Mouse (Mus musculus) embryonic stem cell, embryonic (primary cell): ENCODE measurements around the gene Rasal2.

Experiments
- CTCF ChIA-PET, 4 experiments: fragments of 300-600 bp in 2 of 4; fragments of 350-600 bp in 2 of 4; sonication (Branson Sonifier 250); formaldehyde crosslinking; loops; one replicate each; lab custom pipeline; 2022; ENCODE audit warnings: inconsistent platforms in 2 of 4; lab: Charles Lee
- POLR2A ChIA-PET, 4 experiments: fragments of 300-600 bp in 2 of 4; fragments of 350-600 bp in 2 of 4; sonication (Branson Sonifier 250); formaldehyde crosslinking; loops; one replicate each; lab custom pipeline; 2022; ENCODE audit warnings: antibody characterized with exemption in 4 of 4, inconsistent platforms in 1 of 4; lab: Charles Lee

Gene Rasal2

GRCm38 (mm10) chr1:157445398-157445910 is 33.1 kb upstream of the Rasal2 start:
- POLR2A ChIA-PET = interaction anchor here in 3 of 4 experiments (0.6 to 3.1 kb wide), 8 partner anchors 13 to 771 kb away, joined by 3 to 14 read pairs (median 6); partner anchors contain the start of gene Cryzl2 (in 3 of the 3)
- CTCF ChIA-PET = interaction anchor here in 2 of 4 experiments (0.6 to 2.6 kb wide), 2 partner anchors 13 to 93 kb away, joined by 3 to 15 read pairs; partner anchors contain the start of gene Cryzl2 (in 1 of the 2)

GRCm38 (mm10) chr1:157444632-157445300 is 32.4 kb upstream of the Rasal2 start:
- ChIA-PET POLR2A (interaction anchor here in 3 of 4 experiments (0.6 to 3.1 kb wide), 17 partner anchors 8 to 770 kb away, joined by 3 to 24 read pairs (median 6); partner anchors contain the start of genes Cryzl2 (in 3 of the 3) and Rasal2 (in 2 of the 3)), CTCF (interaction anchor here (0.6 to 2.6 kb wide), 6 partner anchors 13 to 362 kb away, joined by 3 to 15 read pairs (median 4); partner anchors contain the start of gene Cryzl2 (in 2 of the 4))

- ChIA-PET POLR2A (interaction anchor here in 3 of 4 experiments (0.5 to 3.1 kb wide), 26 partner anchors 8 to 939 kb away, joined by 3 to 24 read pairs (median 4); partner anchors contain the start of genes Cryzl2 (in 3 of the 3) and Rasal2 (in 3 of the 3)), CTCF (interaction anchor here (0.6 to 2.6 kb wide), 8 partner anchors 14 to 878 kb away, joined by 3 to 15 read pairs (median 4); partner anchors contain the start of gene Cryzl2 (in 2 of the 4))
These were observed 31.5 kb upstream of the Rasal2 start for GRCm38 (mm10) chr1:157443723-157444561.

GRCm38 (mm10) chr1:157443026-157443722 is 30.8 kb upstream of the Rasal2 start:
- ChIA-PET CTCF (interaction anchor here (0.6 to 2.6 kb wide), 6 partner anchors 15 to 699 kb away, joined by 3 to 15 read pairs (median 3); partner anchors contain the start of gene Cryzl2 (in 2 of the 4)), POLR2A (interaction anchor here (0.6 to 3.1 kb wide), 16 partner anchors 10 to 548 kb away, joined by 3 to 24 read pairs (median 4); partner anchors contain the start of genes Cryzl2 (in 4 of the 4) and Rasal2 (in 2 of the 4))

GRCm38 (mm10) chr1:157439973-157440641 is 27.7 kb upstream of the Rasal2 start:
- POLR2A ChIA-PET = interaction anchor here (0.5 to 2.9 kb wide), 18 partner anchors 8 to 270 kb away, joined by 3 to 18 read pairs (median 3); partner anchors contain the start of genes Cryzl2 (in 3 of the 4) and Rasal2 (in 3 of the 4)
- CTCF ChIA-PET = interaction anchor here (0.7 to 1.8 kb wide), 12 partner anchors 10 to 360 kb away, joined by 3 to 13 read pairs (median 4); partner anchors contain the start of genes Cryzl2 (in 3 of the 4) and Rasal2 (in 1 of the 4)

- ChIA-PET POLR2A (interaction anchor here (0.6 to 2.9 kb wide), 12 partner anchors 10 to 778 kb away, joined by 3 to 18 read pairs (median 6); partner anchors contain the start of genes Cryzl2 (in 2 of the 4) and Rasal2 (in 2 of the 4)), CTCF (interaction anchor here in 2 of 4 experiments (0.8 to 1.8 kb wide), 3 partner anchors 19 to 26 kb away, joined by 3 to 13 read pairs (median 8); partner anchors contain the start of gene Cryzl2 (in 2 of the 2))
These were observed 26.7 kb upstream of the Rasal2 start for GRCm38 (mm10) chr1:157439101-157439500.

GRCm38 (mm10) chr1:157438290-157438689 is 25.9 kb upstream of the Rasal2 start:
- ChIA-PET POLR2A (interaction anchor here in 3 of 4 experiments (0.6 to 1.9 kb wide), 5 partner anchors 20 to 777 kb away, joined by 3 to 9 read pairs (median 4); partner anchors contain the start of genes Cryzl2 (in 2 of the 3) and Rasal2 (in 1 of the 3)), CTCF (no interaction called here)

- ChIA-PET CTCF (no interaction called here), POLR2A (interaction anchor here in 1 of 4 experiments (0.7 kb wide), 1 partner anchor 8 kb away, joined by 5 read pairs; no protein-coding TSS in a partner anchor)
These were observed 23.5 kb upstream of the Rasal2 start for GRCm38 (mm10) chr1:157435926-157436325.

- ChIA-PET POLR2A (interaction anchor here in 1 of 4 experiments (1.6 kb wide), 1 partner anchor 22 kb away, joined by 4 read pairs; the partner anchor contains the start of gene Rasal2), CTCF (interaction anchor here in 1 of 4 experiments (1.0 kb wide), 1 partner anchor 24 kb away, joined by 3 read pairs; the partner anchor contains the start of gene Cryzl2)
These were observed 22.0 kb upstream of the Rasal2 start for GRCm38 (mm10) chr1:157434404-157434803.

- ChIA-PET POLR2A (interaction anchor here in 1 of 4 experiments (0.8 to 2.2 kb wide), 3 partner anchors 10 to 21 kb away, joined by 3 to 8 read pairs (median 4); partner anchors contain the start of gene Rasal2), CTCF (interaction anchor here in 1 of 4 experiments (1.0 kb wide), 1 partner anchor 25 kb away, joined by 3 read pairs; the partner anchor contains the start of gene Cryzl2)
These were observed 20.9 kb upstream of the Rasal2 start for GRCm38 (mm10) chr1:157433316-157433715.

- CTCF ChIA-PET = interaction anchor here in 2 of 4 experiments (0.6 kb wide), 3 partner anchors 191 to 738 kb away, joined by 3 to 5 read pairs (median 3); no protein-coding TSS in a partner anchor
- POLR2A ChIA-PET = interaction anchor here in 1 of 4 experiments (1.1 kb wide), 1 partner anchor 16 kb away, joined by 3 read pairs; no protein-coding TSS in a partner anchor
These were observed 16.0 kb upstream of the Rasal2 start for GRCm38 (mm10) chr1:157428366-157428765.

GRCm38 (mm10) chr1:157427604-157428003 is 15.2 kb upstream of the Rasal2 start:
- CTCF ChIA-PET = interaction anchor here in 3 of 4 experiments (0.6 to 1.6 kb wide), 4 partner anchors 31 to 737 kb away, joined by 3 to 5 read pairs (median 4); partner anchors contain the start of gene Cryzl2 (in 1 of the 3)
- POLR2A ChIA-PET = interaction anchor here in 3 of 4 experiments (0.6 to 2.1 kb wide), 4 partner anchors 11 to 16 kb away, joined by 3 to 7 read pairs (median 5); partner anchors contain the start of gene Rasal2 (in 2 of the 3)

- CTCF ChIA-PET = interaction anchor here in 2 of 4 experiments (1.5 to 1.6 kb wide), 2 partner anchors 32 to 38 kb away, joined by 4 to 6 read pairs; partner anchors contain the start of gene Cryzl2 (in 1 of the 2)
- POLR2A ChIA-PET = interaction anchor here in 2 of 4 experiments (0.9 to 2.1 kb wide), 4 partner anchors 14 to 39 kb away, joined by 3 to 7 read pairs (median 4); partner anchors contain the start of gene Rasal2 (in 2 of the 2)
These were observed 14.5 kb upstream of the Rasal2 start for GRCm38 (mm10) chr1:157426933-157427332.

GRCm38 (mm10) chr1:157425741-157426427 is 13.5 kb upstream of the Rasal2 start:
- CTCF ChIA-PET = interaction anchor here in 1 of 4 experiments (0.6 to 1.5 kb wide), 2 partner anchors 39 to 357 kb away, joined by 4 to 6 read pairs; no protein-coding TSS in a partner anchor
- POLR2A ChIA-PET = interaction anchor here in 2 of 4 experiments (0.6 to 2.1 kb wide), 10 partner anchors 9 to 270 kb away, joined by 3 to 7 read pairs (median 3); partner anchors contain the start of genes Rasal2 (in 2 of the 2) and Cryzl2 (in 1 of the 2)
